Mouse (Mus musculus) gonadal fat pad, adult 2 months (tissue): ENCODE data around the gene Lrrc4c. TPM values are rescaled to one million over a fixed set of nuclear protein-coding genes. Genes with fewer than 3 reads are reported as not detected.

Experiments used
- DNase-seq: peaks from one replicate; pipeline ENCODE4 v3.0.0-alpha.2; 2012; ENCODE audit warnings: low read depth
- polyA plus RNA-seq: library from polyadenylated mRNA; depleted of rRNA; stranded (reverse); fragments of >200 nt; gene quantifications from 2 replicates; pipeline ENCODE4 v1.2.3, GENCODE M21; 2012

The Lrrc4c gene
- polyA plus RNA-seq, 1 experiment: 3.2 TPM

DNA sequence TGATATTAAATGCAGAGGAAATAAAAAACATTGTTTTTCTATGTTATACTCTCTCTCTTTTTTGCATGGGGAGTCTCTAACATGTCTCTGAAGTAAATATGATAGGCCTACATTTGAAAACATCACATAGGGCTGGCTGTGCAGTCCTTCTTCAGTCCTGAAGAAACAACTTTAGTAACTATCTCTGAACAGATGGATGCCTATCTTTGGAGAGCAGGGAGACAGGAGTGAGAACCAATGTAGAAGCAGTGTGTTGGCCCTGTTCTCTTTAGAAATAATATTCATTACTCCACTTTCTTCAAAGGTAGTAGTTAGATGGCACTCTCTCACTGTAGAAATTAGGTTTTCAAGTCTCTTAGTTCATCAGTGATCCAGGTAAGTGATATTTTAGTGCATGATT lies 967.0 kb downstream of the Lrrc4c start:
- DNase-seq: no peak

GRCm38 (mm10) chr2:97294216-97294615 lies 976.2 kb downstream of the Lrrc4c start:
- no peak for DNase-seq

DNA sequence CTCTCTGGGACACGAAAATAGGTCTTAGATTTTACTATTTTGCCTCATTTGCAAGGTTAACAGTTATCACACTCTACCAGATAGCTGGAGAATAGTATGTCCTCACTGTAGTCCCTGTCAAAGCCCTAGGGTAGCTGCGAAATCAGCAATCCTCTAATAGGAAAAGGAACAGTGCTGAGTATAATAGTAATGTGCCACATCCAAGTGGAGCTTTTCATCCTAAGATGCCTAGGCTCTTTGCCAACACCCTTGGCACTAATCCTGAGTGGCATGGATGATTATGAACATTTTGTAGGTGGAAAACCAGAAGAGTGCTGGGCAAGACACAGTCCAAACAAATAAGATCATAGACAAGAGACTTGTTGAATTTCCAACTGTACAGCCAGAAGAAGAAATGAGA lies 981.7 kb downstream of the Lrrc4c start:
- no peak for DNase-seq

GRCm38 (mm10) chr2:97318008-97318407 lies 1000.0 kb downstream of the Lrrc4c start:
- DNase-seq: no peak

DNA sequence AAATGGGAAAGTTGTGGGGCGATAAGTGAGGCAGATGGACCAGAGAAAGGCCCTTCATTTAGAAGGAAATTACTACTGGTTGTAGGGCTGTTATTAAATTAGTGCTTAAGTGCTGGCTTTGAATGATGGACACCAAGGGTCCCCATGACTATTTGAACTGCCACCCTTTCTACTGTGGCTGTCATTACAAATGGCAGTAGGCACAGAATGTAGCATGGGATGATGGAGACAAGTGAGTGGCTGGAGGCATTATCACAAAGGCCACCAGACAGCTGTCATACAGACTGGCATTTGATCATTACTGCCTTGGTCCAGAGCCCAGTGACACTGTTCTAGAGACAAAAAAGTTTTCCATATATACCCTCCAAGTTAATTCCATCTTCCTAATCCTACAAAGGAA lies 1000.6 kb downstream of the Lrrc4c start:
- no peak for DNase-seq

DNA sequence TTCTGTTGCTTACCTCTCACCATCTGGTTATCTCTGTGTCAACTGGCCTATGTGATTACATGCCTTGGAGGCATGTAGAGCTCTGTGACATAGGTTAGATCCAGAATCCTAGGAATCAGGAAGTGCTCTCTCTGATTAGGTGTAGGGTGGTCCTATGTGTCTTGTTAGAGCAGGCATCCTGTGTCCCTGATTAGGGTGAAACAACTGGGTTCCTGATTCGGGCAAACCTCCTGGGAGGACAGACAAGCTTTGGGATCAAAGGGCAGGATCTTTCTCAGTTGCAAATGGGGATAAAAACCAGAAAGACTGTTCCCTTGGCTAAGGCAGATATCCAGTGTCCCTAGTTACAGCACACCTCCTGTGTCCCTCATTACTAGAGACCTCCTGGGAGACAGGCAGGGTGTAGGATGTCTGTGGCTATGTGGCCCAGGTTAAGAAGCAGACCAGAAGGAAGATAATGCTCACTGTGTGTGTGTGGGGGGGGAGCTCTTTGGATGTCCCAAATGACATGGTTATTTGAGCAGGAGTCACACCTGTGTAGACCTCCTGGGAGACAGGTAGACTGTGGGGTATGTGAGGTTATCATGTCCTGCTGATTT lies 1014.2 kb downstream of the Lrrc4c start:
- no peak for DNase-seq

GRCm38 (mm10) chr2:97339627-97340026 lies 1021.7 kb downstream of the Lrrc4c start:
- no peak for DNase-seq

DNA sequence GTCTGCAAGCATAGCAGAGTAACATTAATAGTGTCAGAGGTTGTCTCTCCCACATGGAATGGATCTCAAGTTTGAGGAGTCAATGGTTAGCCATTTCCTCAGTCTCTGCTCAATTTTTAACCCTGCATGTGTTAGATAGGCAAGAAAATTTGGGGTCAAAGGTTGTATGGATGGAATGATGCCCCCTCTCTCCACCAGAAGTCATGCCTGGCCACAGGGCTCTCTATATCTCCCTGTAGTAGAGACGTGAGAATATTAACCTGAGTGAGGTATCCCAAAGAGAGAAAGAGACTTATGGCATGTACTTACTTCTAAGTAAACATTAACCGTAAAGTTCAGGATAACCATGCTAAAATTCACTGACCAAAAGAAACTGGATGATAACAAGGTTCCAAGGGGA lies 1043.3 kb downstream of the Lrrc4c start:
- DNase-seq: no peak

GRCm38 (mm10) chr2:97369978-97370377 lies 1052.0 kb downstream of the Lrrc4c start:
- no peak for DNase-seq

- DNase-seq: no peak
These were observed 1073.5 kb downstream of the Lrrc4c start for GRCm38 (mm10) chr2:97391437-97391836.

DNA sequence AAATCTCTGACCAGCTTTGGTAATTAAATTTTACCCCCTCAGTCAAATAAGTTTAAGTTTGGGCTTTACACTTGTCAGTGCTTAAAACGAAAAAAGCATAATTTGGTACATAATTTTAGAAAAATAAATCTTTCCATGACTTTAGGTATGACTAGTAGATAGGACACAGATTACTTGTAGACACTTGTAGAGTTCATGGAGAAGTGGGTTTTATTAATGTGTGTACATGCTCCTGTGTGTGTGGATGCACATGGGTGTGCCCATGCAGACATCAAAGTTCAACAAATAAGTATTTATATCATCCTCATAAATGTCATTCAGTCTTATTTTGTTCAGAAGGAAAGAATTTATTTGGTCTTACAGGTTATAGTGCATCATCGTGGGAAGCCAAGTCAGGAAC lies 1073.9 kb downstream of the Lrrc4c start:
- no peak for DNase-seq

DNA sequence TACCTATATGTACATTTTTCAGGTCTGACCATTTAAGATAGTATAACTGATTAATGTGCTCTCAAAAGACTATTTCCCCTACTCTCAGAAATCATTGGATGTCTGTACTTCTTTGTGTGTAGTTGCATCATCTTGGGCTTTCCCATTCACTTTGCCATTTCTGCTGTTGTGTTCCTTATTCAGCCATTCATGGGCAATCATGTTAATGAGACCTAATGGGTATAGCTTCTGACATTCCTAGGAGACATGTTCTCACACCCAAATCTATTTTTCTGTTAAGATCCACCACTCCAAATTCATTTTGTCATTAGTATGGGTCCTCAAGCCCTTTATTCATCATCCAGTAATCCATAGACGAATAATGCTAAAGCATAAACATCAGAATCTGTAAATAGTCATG lies 1095.1 kb downstream of the Lrrc4c start:
- DNase-seq: no peak

DNA sequence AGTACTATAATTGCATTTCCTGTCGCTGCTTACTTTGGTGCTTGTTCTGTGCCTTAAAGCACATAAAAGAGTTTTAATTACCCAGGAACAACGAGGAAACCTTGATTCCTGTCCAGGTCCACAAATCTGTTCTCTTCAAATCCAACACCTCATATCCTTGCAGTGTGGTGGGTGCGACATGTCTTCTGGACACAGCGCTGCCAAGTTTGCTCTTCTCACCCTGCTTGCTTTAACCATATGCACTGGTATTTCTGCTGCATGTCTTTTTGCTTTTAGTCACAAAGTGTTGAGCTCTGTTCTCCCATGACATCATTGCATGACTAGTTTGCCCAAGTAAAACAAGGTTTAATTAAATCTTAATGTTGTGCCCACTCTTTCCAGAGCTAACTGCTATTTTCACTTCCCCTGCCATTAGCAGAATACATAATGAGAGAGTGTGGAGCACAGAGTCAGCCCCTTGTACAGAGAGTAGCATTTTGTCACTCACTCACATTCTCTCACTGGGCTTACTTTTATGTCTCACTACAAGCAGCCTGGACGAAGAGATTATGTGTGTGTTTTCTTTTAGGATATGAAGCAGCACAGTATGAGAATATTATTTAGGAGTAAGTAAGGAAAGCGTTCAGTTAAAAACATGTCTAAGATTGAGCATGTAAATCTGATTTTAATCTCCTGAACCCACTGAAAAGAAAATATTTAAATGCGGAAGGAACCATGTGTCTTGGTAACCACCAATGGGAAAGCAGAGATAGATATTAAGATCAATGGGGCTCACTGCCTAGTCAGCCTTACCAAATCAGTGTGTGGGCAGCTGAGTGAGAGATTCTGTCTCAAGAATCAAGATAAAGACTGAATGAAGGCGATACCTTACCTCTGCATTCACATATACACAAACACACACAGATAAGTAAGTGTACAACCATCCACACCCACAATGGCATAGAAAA lies 1096.7 kb downstream of the Lrrc4c start:
- DNase-seq: no peak

- no peak for DNase-seq
These were observed 1116.2 kb downstream of the Lrrc4c start for GRCm38 (mm10) chr2:97434140-97434539.

DNA sequence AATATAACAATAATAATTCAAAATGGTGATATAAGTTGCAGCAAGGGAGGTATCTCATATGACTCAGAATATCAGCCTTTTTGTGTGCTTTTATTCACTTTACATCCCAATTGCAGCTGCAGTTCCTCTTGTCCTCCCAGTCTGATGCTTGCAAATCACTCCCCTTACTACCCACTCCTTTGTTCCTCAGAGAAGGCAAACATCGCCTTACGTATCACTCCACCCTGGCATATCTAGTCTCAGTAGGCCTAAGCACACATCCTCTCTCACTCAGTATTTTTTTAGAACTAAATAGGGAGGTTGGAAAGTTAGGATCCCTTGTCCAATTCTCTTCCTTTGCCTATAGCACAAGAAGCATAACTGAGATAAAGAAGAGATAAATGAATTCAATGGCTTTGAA lies 1117.6 kb downstream of the Lrrc4c start:
- no peak for DNase-seq

- DNase-seq: no peak
These were observed 1119.8 kb downstream of the Lrrc4c start for GRCm38 (mm10) chr2:97437767-97438166.

DNA sequence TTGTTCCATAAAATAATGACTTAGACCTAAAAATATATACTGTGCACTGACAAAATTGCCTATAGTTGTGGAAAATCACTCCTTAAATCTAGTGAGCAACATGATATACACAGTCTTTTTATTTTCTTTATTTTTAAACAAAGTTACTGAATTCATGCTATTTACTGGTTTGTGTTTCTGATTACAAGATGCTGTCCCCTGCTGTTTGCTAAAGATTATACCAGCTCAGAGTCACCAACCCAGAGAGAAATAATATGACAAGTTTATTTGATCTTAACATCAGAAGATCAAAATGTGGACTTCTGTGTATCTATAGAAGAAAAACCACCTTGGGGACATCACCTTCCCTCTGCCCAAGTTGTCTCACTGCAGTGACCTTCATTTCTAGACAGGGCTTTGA lies 1145.6 kb downstream of the Lrrc4c start:
- DNase-seq: no peak

DNA sequence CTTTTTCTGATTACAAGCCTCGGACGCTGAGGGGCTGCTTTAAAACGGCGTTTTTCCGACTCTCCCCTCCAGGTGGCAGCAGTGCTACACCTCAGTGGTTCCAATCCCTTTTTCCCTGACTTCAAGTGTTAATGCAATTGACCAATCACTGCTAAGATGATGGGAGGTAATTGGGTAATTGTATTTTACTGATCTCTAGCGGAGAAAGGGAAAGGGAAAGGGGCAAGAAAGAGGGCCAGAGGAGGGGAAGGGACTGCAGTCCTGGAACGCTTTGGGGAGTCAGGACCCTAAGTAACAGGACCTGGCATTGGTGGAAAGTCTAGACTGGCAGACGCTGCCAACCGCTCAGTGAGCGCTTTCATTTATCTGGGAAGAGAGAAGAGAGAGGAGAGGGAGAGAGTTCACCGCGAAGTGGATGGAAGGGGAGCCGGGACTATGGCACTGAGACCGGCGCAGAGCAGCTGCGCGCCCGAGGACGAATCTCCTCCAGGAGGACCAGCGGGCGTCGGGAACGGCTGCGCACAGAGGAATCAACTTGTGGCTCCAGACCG lies 1148.3 kb downstream of the Lrrc4c start:
- DNase-seq: no peak

- no peak for DNase-seq
These were observed 1149.1 kb downstream of the Lrrc4c start for GRCm38 (mm10) chr2:97467031-97467549.

- no peak for DNase-seq
These were observed 1149.7 kb downstream of the Lrrc4c start for GRCm38 (mm10) chr2:97467664-97468063.

DNA sequence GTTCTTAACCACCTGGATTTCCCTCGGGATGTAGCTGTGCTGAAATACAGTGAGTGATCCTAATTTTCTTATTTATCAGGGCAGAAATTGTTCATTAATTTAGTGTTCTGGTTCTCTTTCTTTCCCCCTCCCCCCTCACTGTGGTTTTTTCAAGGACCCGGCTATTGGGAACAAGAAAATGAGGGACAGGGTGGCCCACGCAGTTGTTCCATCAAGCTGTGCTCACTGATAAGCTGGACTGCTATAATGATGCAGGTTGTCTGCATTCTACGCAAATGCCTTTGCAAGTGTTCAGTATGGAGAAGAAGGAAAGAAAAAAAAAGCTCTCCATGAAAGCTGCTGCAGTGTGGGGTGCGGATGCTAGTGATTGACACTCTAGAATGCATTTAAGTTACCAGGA lies 1150.4 kb downstream of the Lrrc4c start:
- no peak for DNase-seq

GRCm38 (mm10) chr2:97469396-97469795 lies 1151.4 kb downstream of the Lrrc4c start:
- no peak for DNase-seq
